Mouse (Mus musculus) lung, postnatal 0 days (tissue): ENCODE data around the gene Hyou1.

Experiments
- CTCF ChIP-seq: IDR thresholded peaks from 2 replicates; pipeline ENCODE4 v1.5.1; 2016; ENCODE audit warnings: antibody characterized with exemption, mild to moderate bottlenecking
- EP300 ChIP-seq: IDR thresholded peaks from 2 replicates; pipeline ENCODE4 v1.6.1; 2016; ENCODE audit warnings: antibody characterized with exemption, mild to moderate bottlenecking, control low read depth

- peak; percentile 62 for TF ChIP-seq CTCF
- no peak for TF ChIP-seq EP300
These were observed 22.1 kb upstream of the Hyou1 start for GRCm38 (mm10) chr9:44357207-44357606.
